Mouse (Mus musculus) layer of hippocampus, postnatal 14 days (tissue): ENCODE results near the gene Mtmr3. TPM values are rescaled to one million over a fixed set of nuclear protein-coding genes. Genes with fewer than 3 reads are reported as not detected.
"Not testable (repeated sequence)": the region's sequence is repeated elsewhere in the genome, so short reads cannot be mapped to it uniquely, and the experiment has no call there.

ENCODE experiments used
- DNase-seq, 2 experiments: peaks; one replicate each; pipeline ENCODE4 v3.0.0; 2021 to 2022; ENCODE audit warnings: low spot score in 2 of 2, mixed read lengths in 1 of 2
- total RNA-seq, 2 experiments: library from RNA; stranded (reverse); gene quantifications; 2 replicates each; pipeline ENCODE4 v1.2.3; 2021

Gene Mtmr3
- total RNA-seq, 2 experiments from 2014 or later, result 63.4 to 64.9 TPM

DNA sequence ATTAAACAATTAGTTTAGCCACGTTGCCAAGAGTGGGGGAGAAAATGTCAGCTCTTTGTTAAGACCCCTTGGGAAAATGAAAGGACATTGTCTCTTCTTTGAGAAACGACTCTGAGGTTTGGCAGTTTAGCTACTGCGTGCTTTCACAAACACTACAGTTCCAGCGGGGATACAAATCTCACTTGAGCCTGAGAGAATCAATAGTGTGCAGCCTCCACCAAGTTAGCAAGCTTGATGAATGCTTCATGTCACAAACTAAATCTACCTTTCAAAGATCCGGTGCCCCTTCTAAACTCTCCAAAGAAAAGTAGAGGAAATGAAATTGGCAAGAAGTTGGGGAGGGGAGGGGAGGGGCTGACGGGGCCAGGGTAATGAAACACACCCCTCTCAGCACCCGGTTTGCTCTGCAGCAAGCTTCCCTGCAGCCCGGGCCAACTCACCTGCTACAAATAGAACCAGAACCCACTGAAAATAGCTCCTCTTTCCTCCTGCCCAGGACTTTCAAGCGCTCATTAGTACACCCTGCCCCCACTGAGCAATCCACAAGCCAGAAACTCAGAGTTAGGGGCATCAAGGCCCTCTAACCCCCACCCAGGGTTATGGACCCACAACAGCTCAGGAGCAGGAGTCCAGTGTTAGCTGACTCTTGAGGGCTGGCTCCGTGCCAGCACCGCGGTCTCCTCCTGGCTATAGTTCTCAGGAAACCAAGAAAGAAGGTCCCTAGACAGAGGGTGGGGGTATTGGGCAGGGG, 8.2 kb upstream of the Mtmr3 start:
- DNase-seq, result no peak

DNA sequence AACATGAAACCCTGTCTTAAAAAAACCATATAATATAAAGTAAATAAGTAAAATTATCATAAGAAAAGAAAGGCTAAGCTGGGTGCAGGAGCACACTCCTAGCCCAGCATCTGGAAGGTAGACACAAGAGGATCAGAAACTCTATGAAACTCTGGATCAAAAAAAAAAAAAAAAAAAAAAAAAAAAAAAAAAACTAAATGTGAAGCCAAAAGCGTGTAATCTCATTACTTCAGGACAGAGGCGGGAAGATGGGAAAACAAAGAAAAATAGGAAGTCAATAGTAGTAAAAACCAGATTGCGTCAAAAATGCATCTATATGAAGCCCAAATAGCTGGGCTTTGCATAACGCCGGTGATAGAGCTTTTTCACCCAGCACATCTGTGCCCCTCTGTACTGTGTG, 7.2 kb upstream of the Mtmr3 start:
- DNase-seq, result no peak

DNA sequence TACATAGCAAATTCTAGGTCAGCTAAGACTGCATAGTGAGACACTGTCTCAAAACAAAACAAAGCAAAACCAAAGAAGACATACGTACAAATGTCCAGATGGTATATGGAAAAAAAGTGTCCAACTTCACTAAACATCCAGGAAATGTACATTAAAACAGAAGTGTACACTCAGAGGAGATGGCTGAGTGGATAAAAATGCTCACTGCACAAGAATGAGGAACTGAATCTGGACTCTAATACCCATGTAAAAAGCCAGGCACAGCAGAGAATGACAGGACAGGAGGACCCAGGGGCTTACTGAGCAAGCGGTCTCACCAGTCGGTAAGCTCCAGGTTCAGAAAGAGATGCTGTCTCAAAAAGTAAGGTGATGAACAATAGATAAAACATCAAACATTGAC, 5.3 kb upstream of the Mtmr3 start:
- DNase-seq, result no peak

DNA sequence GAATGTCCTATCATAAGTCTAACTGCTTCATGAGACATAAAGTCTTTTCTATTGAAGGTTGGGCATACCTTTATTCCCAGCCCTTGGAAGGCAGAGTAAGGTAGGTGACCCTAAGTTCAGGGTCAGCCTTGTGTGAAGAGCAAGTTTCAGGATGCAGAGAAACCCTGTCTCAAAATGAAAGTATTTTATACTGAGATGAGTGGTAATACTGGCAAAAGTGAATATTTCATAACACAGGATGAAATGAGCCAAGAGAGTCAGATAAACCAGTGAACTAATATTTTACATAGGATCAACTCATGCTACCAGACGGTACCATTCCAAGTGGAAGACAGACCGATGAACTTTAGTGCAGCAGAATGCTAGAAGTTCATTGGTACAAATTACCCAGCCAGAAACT, 3.7 kb upstream of the Mtmr3 start:
- no peak for DNase-seq

DNA sequence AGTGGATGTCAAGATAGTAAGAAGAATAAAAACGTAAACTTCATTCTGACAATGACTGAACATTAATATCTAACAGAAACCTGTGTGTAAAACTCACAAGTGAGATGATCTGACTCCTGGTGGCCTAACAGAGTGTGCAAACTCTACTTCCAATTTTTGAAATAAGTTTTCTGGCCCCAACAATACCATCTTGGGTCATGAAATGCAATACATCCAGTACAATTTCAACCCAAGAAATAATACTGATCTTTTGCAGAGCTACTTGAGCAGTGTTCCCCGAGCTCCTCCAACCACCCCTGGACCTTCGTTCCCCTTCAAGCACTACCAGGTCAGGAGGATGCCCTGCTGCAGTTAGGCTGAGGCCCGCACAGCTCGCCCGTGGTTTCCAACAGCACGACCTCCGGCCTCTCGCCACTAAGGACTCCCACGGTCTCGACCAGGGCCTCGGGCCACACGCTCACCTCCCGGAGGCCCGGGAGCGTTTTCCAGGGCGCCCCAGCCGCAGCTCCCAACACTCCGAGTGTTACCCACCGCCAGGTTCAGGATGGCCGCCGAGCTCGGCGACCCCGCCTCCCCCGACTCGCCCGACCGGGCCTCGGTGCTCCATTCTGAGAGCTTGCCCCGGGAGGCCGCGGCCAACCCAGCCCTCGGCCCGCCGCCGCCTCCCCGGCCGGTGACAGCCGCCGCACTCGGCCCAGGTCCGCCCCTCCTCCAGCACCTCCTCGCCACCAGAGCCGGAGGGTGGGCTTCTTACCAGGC, 635 bp downstream of the Mtmr3 start:
- DNase-seq, result peak in 1 of 2 experiments; percentile 34

DNA sequence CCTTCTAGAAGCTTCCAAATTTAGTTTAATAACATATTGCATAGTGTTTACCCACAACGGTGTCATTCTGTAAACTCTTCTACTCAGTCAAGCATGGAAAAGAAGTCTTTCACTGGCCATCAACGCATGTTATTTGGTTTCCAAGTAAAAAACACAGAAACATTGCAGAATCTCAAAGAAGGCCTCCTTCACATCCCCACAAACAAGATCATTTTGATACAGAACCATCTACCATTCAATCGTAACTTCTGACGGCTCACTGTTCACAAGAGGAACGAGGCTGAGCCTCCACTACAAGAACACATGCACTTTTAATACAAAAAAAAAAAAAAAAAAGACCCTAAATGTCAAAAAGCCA, 1.2 kb downstream of the Mtmr3 start:
- DNase-seq, result no peak

DNA sequence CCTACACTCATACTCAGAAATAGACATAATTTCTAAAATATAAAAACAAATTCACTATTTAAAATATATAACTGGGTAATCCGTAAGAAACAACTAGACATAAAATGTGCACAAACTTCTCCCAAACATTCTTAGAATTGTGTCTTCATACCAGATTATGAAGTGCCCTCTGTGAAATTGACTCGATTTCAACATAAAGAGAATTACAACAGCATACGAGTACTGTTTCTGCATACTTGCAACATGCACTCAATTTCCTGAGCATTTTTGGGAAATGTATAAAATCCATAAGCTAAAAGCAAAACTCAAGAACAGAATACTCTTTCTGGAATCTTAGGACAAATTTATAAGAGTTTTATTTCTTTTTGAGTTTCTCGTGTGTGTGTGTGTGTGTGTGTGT, 2.9 kb downstream of the Mtmr3 start:
- no peak for DNase-seq

DNA sequence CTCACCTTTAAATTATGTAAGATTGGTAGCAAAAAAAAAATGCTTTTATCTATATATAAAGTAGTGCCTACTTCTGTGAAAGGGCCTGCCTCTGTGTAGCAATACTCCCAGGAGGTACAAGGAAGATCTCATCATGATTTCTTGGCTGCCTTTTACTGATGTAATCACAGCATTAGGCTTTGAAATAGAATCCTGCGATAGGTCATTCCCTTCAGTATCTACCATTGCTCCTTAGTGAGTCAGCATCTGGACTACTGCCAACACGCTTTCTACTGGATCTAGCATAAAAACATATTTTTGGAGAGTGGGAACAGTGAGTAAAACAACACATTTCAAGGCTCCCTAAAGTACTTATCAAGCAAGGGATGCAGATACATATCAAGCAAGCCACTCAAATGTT, 16.0 kb downstream of the Mtmr3 start:
- no peak for DNase-seq

DNA sequence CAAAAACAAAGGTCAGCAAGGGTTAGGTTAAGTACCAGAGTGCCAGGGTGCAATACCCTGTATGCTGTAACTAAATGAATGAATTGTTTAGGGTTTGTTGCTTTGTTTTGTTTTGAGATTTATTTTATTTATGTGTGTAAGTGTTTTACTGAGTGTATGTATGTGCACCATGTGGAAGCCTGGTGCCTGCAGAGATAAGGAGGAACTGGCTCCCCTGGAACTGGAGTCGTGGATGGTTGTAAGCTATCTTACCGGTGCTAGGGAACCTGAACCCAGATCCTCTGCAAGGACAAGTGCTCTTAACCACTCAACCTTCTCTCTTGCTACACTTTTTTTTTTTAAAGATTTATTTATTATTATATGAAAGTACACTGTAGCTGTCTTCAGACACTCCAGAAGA, 17.6 kb downstream of the Mtmr3 start:
- DNase-seq, result no peak

DNA sequence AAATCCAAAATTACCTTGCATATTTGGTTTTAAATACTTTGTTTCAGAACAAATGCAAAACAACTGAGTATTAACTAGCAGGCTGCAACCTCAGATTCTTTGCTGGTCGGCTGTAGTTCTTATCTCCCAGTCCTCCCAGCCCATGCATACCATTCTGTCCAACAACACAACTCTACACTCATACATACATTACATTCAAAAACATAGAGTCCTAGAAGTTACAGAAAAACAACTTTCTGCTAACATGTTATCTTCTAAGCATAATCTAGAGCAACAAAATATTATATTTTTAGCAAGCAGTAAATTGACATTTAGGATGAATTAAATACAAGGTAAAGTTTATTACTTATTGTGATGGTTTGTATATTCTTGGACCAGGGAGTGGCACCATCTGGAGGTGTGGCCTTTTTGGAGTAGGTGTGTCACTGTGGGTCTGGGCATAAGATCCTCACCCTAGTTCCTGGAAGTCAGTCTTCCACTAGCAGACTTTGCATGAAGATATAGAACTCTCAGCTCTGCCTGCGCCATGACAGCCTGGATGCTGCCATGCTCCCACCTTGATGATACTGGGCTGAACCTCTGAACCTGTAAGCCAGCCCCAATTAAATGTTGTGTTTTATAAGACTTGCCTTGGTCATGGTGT, 18.5 kb downstream of the Mtmr3 start:
- not testable (repeated sequence) for DNase-seq

DNA sequence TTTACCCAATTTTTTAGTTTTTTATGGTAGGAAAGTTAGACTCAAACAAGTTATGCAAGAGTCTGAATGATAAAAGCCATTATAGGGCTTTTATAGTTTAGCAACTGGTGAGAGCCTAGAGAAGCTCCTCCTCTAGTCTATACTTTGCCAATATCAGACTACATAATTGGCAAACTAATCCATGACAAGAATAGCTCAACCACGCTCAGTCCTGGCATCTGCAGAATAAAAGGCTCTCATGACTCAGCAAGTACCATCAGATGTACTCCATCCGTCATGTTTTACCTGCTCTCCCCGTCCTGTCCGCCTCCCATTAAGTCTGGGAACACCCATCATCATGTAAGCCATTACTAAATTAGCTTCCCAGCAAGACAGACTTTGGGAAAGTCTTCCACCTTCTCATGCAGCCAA, 23.2 kb downstream of the Mtmr3 start:
- DNase-seq, result peak; percentile 6 to 52

DNA sequence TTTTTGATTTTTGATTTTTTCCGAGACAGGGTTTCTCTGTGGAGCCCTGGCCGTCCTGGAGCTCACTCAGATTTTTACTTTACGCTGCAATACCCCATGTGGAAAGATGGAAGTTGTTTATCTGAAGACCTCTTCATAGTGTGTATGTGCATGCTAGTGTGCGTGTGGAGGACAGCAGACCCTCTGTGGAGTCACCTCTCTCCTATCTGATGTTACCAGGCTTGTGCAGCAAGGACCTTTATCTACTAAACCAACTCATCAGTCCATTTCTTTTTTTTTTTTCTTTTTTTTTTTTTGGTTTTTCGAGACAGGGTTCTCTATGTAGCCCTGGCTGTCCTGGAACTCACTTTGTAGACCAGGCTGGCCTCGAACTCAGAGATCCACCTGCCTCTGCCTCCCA, 28.3 kb downstream of the Mtmr3 start:
- DNase-seq, result no peak

DNA sequence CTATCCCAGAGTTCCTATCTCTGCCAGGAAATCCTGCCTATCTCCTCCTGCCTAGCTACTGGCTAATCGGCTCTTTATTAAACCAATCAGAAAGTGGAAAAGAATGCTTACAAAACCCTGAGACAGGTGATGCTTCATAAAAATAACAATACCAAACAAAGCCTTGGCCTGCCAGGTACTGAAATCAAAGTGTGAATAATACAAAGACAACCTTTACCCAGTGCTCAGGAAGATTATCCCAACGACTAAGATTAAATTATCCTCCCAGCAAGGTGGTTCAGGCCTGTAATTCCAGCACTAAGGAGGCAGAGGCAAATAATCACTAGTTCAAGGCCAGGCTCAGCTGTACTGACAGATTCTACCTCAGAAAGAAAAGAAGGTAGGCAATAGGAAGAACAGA, 29.1 kb downstream of the Mtmr3 start:
- no peak for DNase-seq

DNA sequence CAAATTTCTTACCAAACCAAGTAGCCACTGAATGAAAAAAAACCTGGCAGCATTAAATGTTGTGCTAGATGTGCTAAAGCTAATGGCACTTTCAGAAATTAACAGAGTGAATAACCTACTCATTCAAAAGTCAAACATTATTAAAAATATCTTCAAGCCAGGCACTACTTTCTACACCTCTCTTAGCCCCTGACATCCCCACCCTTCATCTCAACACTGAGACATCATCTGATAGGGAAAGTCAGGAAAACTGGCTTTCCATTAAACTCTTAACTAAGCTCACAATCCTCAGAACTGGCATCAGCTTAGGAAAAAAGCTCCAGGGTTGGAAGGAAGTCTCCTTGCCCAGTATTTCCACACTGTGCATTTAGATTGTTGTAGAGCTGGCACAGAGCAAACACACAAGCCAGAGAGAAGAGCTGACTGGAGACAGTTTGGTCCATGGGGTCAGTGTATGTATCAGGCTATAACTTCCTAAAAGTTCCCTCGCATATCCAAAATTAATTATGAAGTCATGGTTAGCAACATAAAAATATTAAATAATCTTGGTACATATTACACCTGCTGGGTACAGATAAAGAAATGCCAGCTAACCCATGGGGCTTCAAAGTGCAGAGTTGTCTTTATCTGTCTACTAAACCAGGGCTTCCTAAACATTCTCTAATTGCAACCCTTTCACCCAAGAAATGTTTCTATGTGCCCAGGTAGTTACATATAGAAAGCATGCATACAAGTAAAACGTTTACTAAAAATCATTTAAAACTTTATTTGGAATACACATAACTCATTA, 41.2 kb downstream of the Mtmr3 start:
- DNase-seq, result no peak

DNA sequence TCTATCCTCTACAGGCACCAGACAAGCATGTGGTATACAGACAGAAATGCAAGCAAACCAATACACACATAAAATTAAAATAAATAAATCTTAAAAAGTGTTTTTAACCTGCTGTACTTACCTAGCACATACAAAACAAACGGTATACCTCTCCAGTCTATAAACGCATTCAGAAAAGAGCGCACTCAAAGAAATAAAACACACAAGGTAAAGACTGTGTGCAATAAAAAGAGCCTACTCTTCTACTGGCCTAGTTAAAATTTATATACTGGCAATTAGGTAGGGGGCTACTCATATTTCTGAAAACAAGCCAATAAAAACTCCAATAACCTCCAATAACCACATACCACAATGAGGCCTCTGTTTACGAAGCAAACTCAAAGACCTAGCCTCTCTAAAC, 47.1 kb downstream of the Mtmr3 start:
- no peak for DNase-seq

DNA sequence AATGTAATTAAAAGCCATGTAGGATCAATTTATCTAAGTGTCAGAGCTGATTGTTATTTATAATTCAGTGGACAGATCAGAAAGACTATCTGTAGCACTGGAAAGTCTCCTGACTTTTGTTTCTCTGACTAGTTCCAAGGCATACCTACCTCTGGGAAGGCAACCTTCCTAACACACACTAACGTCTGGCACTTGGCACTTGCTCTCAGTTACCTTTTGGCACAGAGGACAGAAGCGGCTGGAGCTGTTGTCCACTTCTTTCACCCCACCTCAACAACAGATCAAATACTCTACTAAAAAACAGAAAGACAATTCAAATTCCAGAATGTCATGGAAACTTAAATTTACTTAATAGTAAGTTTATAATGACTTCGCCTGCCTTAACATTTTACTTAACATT, 48.7 kb downstream of the Mtmr3 start:
- DNase-seq, result no peak

DNA sequence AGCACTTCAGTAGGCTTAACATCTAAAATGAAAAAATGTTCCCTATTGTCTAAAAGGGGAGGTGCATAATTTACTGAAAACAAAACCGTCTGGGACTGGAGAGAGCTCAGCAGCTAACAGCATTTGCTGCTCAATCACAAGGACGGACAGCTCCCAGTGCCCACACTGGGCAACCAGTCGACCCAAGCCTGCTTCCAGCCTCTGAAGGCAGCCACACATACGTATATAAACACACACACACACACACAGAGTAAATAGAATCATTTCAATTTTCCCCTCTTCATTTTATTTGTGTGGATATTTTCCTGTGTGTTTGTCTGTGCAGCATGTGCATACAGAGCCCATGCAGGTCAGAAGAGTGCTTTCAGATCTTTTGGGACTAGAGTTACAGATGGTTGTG, 49.3 kb downstream of the Mtmr3 start:
- DNase-seq, result no peak

DNA sequence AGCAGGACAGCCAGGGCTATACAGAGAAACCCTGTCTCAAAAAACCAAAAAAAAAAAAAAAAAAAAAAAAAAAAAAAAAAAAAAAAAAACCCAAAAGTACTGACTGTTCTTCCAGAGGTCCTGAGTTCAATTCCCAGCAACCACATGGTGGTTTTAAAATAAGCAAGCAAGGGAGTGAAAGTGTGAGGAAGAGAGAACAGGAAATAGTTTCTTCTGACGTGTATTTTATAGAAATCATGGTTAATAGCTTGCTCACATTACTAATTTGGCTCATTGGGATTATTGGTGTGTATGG, 50.1 kb downstream of the Mtmr3 start:
- DNase-seq, result not testable (repeated sequence)

DNA sequence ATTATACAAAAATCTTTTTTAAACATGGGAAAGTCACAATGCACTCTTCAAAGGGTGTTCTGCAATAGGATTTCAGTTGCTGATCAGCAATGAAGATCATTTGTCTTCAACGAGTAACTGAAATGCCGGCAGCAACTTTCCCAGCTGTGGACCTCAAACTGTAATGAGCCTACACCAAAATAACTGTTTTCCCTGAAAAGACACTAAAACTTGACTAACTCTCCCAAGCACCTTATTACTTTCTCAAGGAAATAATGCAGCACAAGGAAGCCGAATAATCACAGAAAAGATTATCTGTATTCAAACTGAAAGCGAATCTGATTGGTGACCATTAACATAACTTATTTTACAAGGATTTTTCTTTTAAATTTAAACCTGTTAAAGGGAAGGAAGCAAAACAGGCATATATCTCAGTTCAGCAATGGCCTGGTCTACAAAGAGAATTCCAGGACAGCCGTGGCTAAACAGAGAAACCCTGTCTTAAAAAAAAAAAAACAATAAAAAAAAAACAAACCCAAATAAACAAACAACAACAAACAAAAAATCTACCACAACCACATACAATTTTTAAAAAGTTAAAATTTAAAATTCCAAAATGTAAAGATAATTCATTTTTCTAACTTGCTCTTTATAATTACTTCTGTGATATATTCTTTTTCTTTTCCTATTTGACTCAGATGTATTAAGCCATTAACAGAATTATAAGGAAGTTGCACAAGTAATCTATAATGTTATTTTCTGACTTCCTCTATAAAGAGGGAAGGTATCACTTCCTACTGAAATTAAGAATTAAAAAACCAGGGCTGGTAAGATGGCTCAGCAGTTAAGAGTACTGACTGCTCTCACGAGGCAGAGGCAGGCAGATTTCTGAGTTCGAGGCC, 50.7 kb downstream of the Mtmr3 start:
- DNase-seq, result no peak

DNA sequence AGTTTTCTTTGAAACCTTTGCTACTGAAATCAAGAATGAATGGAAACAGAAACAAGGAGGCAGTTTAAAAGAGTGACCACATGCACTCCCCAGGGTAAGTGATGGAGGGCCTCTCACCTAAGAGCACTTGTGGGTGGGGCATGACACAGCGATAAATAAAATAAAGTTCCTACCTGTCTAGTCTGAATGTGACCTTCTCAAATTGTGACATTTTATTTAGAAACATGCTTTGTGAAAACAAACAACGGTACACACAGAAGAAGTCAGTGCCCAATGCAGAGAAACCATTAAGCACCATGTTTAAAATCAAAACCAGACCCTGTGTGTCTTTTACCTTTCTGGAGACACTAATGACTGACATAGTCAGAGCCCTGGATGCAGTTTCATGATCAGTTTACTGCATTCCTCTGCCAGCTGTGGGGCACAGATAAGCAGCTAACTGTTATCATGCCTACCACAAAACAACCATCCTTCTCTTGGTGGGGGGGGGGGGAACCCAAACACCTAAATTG, 51.6 kb downstream of the Mtmr3 start:
- DNase-seq, result no peak

DNA sequence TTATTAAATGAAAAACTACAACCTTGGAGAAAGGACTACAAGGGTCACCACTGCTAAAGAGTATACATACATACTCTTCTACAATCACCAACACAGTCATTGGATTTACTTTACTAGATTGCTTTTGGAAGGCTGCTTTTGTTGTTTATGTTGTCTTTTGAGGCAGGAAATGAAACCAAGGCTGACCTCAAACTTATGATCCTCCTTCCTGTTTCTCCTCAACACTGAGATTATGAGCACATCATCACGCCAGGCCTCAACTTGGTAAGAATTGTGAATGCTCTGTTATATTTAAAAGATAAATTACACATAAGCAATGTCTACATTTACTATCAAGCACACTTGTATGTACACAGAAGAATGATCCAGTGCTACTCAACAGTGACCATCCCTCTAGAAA, 58.0 kb downstream of the Mtmr3 start:
- DNase-seq, result no peak
